Mouse (Mus musculus) spleen, adult 12 weeks (tissue): ENCODE measurements around the gene Oscp1.

Source experiments
- DNase-seq: peaks from one replicate; pipeline ENCODE4 v3.0.0; 2022; ENCODE audit warnings: low spot score

Gene Oscp1

DNA sequence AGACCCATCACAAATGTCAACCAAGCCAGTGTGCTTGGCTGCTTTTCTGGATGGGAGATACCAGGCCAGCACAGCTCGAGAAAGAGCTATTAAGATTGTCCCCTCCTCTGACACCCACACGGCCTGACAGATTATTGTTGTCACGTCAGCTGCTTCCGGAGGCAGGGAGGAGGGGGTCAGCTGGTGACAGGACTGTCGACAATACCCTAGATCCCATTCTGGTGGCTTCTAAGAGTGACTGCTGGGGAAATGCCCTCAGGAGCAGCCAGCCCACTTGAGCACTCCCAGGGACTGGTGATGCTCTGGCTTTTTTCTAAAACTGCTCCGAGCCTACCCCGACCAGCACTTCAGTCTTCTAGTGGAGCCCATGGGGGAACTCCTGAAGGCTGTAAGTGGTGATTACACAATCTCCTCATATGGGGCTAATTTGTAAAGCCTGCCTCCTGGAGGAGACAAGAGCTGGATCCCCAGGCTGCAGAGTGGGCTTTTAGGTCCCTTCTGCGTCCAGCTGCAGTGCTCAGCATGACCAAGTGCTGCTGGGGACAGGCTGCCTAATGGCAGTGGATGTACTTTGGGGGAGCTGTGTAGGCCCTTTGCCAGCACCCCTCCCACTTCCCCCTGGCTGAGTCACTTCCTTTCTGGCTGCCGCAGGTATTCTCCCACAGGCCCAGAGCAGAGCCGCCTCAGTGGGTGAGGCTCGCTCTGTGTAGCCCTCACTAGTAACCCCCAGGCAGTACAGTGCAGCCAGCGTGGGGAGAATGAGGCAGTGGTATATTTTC lies 52.2 kb downstream of the Oscp1 start:
- peak; percentile 55 for DNase-seq

DNA sequence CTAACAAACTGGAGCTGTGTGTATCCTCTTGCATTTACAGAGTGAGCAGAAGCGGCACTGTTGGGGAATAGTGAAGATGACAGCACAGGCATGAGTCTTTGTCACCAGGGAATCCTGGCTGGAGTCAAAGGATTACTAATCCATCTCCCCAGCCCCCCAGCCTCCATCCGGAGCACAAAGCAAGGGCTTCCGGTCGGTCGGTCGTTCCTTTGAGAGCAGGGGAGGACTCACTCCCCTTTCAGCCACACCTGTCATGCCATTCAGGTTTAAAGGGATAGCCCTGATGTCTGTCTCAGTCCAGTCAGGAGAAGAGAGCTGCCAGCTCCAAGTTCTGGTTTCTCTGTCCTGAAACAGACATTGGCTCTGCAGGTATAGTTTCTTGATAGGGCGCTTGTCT lies 52.8 kb downstream of the Oscp1 start:
- no peak for DNase-seq

DNA sequence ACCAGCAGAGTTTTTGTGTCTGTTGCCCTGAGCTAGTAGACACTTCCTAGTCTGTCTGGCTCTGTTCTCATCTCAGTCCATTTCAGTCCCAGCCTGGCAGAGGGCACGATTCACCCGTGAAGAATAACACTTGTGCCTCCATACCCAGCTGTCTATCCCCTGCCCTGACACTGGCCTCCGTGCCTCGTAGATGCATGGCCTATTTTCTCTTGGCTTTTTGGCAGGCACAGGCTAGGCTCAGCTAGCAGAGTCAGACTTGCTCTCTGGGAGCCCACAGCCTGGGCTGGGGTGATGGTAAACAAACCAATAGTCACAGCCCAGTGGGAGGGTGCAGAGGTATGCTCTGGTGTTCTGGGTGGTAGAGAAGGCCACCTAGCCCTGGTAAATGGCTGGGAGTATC lies 54.9 kb downstream of the Oscp1 start:
- no peak for DNase-seq

DNA sequence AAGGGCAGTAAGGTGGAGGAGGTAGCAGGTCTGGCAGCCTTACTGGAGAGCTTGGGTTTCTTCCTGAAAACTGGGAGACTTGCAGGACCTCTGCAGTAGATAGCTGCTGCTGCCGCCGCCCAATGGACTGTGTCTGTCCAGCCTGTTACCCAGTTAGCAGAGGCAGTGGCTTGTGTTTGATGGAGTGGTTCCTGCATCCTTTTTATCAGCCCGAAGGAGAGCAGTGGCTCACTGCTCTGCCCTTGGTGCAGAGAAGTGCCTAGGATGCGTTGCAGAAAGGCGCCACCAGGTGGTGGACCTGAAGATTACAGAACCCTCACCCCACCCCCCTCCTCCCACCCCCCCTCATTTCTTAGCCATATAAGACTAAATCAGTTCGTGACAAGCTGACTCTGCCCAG lies 55.6 kb downstream of the Oscp1 start:
- DNase-seq: peak; percentile 29

DNA sequence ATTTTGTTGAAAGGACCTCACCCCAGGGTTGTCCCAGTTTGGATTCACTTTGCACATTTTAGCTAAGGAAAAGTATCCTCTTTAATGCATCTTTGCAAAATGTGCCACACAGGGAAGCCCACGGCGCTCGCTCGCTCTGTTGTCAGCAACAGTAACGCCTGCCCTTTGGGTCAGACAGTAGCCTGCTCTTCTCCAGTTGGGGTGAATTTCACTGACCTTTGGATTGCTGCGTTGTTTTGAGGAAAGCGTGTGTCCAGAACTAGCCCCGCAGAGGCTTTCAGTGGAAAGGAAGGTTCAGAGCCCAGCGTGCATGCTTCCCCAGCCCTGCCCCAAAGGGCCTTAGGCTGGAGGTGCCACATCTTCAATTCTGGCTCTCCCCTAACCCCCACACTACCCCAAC lies 57.0 kb downstream of the Oscp1 start:
- no peak for DNase-seq

DNA sequence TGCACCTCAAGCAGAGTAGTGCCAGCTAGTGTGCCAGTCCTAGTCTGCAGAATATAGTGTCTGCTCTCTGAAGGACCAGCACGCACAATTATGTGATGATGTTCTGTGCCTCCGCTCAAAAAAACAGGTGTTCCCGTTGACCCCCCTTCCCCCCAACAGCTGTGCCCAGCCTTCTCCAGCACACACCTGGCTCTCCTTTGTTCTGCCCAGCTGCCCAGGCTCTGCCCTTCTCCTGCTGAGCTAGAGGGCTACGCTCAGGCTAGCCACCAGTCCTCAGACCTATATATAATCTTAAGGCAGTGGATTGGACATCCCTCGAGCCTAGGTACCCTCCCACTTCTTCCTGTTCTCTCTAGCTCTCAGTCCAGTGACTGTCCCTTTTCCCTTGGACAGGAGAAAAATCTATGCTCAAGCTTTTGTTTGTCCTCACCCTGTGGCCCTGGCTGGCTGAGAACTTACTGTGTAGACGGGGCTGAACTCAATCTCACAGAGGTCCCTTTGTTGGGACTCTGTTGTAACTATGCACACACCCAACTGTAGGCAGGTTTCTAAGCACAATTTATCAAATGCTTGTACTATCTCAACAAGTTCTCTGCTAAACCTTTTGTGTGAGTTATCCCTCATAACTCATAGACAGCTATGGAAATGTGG lies 57.6 kb downstream of the Oscp1 start:
- no peak for DNase-seq

DNA sequence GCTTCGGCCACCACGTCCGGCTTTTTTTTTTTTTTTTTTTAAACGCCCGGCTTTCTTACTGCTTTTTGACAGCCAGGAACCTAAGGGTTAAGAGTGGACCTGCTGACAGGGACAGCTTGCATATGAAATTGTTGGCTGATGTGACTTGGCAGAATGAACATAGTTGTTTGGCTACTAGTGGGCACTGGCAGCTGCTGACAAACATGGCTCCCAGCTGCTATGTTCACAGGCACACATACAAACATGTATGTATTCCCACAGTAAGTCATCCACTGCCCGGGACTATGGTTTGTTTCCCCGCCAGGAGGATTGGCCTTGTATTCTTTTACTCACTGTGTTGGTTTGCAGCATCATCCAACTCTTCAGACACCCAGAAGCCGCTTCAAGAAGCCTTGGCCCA lies 58.8 kb downstream of the Oscp1 start:
- no peak for DNase-seq

DNA sequence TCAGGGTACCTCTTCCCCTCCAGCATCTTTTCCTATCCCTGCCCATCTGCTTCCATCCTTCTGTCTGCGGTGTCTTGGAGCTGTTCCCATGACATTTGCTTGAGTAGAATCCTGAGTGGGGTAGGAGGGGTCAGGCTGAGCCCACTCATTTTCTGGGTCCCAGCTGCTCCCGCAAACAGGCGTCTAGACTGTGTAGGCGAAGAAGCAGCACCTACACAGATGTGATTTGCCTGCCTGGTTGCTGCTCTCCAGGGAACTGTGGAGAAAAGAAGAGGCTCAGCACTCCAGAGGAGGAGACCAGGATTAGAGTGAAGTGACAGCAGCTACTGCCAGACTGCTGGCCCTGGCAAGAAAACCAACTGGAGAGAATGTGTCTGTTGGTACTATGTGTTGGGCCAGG lies 60.3 kb downstream of the Oscp1 start:
- DNase-seq: no peak

DNA sequence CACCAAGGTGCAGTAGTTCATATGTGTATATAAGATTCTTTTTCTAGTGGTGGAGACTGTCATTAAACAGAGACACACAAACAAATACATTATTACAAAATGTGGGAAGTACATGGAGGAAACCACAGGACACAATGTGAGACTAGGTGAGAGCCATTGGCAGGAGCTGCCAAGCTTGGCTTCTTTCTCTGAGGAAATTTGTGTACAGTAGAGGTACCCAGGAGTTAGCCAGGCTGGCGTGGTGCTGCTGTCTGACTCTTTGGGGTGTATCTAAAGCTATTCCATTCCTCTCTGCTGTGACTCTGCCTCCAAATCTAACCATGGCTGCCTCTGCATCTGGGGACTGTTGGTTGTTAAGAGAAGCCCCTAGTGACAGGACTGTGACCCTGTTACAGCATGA lies 60.7 kb downstream of the Oscp1 start:
- no peak for DNase-seq

DNA sequence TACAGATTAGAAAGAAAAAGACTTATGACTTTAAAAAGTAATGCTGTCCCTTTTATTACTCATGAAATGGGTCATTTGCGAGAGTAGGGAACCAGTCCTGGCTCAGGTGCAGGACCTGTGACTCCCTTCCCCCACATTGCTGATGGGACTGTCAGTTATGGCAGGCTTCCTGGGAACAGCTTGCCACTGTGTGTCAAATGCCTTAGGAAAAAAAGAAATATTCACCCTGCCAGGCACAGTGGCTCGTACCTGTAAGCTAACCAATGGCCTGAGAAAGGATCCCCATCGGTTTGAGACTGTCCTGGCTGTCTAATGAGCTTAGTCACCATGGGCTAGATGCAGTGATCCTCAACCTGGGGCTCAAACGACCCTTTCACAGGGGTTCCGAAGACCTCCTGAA lies 61.7 kb downstream of the Oscp1 start:
- no peak for DNase-seq

DNA sequence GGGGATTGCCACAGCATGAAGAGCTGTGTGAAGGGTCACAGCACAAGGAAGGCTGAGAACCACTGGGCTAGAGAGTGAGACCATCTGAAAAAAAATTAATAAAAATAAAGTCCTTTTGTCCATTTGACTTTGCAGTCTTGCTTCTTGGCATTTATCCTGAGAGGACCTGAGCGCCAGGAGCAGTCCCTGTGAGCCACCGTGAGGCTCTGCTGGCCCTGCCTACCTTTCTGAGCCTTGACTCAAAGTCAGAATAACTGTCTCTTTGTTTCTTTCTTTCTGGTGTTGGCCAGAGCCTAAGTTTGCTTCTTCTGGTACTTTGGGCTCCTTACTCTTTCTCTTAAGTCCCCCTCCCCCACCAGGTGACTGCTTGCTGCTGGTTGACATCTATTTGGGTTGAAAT lies 62.1 kb downstream of the Oscp1 start:
- no peak for DNase-seq

DNA sequence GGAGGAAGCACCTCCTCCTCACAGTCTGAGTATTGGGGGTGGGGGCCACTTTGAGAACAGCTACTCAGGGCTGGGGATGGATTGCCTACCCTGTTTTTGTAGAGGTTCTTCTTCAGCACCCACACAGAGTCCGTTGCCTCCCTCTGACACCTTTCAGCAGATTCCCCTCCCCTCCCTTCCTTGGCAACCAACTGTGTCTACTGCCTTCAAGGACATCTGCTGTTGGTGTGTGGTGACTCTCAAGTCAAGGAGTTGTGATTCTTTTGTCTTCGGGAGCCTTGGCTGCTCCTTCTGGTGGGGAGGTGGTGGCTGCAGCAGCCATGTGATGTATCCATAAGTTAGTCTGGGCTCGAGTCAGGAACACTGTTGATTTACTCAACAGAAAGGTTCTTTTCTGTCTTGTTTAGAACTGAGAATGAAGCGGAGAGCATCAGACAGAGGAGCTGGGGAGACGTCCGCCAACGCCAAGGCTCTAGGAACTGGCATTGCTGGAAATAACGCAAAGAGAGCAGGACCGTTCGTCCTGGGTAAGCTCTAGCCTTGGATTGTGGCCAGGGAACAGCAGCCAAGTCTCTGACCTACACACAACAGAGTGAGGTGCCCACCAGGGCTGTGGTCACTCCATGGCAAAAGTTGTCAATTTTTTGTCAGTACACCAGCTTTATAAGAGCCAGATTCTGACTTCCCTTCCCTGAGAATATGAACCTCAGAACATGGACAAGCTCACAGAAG lies 65.1 kb downstream of the Oscp1 start:
- DNase-seq: no peak

DNA sequence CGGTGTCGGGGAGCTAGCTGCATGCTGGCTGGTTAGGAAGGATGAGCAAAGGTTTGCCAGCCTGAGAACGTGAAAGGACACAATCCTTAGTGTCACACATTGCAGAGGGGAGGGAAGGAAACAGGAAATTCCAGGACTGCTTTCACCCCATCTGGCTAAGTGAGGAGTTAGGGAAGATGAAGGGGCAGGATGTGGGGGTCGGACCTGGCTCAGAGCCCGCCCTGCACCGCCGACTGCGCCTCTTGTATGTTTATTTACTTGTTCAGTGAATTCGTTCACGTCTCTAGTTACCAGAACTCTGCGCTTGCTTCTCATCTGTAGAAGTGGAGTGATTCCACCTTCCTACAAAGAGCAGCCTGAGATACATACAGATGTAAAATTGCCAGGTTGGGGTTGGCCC lies 72.1 kb downstream of the Oscp1 start:
- no peak for DNase-seq

DNA sequence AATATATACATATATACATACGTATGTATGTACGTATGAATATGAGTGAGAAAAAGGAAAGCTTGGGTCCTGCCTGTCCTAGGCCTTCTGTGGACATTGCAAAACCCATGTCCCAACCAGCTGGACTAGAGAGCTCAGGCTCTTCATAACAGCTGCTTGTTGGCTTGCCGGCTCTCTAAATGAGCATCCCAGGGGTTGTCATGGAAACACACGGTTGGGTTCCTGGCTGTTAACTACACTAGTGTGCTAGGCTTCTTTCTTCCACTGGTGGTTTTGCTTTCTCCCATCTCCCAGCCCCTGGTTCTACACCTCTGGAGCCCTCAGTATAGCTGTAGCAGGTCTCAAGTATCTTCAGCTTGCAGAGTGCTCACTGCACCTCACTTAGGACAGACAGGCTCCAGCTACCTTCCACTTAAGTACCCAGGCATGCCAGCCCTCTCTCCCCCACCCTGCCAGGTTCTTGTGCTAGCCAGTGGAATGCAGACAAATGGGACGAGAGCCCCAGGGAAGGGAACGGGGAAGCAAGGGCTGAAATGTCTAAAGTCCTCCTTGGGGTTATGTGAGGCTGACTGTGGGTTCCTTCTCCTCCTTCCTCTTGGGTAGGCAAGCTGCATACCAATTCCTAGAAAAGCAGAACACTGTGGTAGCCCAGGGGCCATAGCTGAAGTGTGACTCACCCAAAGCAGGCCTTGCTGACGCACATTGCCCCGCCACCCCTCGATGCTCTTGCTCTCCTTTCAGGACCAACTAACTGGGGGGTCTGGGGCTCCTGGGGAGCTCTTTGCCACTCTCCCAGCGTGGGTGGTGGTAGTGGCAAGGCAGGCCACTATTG lies 73.1 kb downstream of the Oscp1 start:
- no peak for DNase-seq

DNA sequence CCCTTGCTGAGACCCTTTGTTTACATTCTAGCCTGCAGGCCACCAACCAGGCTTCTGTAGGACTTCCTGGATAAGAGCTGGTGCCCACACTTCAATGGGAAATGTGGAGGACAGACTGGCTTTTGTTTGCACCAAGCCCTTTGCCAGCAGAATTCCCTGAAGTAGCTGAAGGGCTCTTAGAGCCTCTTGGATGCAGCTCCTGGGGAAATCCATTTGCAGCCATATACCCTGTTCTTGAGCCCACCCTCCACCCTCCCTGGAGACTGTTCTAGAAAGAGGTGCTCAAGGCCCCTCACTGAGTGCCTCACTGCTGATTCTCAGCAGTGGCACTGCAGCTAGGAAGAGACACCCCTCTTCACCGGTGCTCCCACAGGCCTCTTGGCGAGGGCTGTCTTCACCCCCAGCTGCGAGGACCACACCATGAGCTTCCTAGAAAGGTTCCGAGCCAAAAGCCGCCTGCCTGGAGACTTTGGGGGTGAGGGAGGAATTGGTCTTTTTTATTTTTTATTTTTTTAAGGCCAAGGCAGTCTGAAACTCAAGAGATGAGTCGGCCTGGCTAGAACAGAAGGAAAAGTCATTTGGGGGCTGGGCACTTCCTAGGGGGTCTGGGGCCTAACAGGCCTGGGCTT lies 74.4 kb downstream of the Oscp1 start:
- no peak for DNase-seq

DNA sequence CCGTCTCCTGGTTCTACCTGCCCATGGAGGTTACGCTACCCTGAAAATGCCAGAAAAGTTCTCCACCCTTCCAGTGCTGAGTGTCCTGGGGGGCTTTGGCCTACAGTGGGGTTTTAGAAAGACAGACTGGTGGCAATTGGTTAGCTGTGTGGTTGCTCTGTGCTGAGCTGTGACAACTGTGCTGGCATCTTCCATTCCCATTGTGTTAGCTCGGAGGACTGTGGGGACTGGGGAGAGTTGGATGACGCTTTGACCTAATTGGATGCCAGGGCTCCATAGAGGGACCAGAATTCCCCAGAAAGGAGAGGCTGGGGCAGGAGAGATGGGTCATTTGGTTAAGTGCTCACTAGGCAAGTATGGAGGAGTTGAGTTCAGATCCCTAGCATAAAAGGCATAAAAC lies 75.9 kb downstream of the Oscp1 start:
- no peak for DNase-seq

DNA sequence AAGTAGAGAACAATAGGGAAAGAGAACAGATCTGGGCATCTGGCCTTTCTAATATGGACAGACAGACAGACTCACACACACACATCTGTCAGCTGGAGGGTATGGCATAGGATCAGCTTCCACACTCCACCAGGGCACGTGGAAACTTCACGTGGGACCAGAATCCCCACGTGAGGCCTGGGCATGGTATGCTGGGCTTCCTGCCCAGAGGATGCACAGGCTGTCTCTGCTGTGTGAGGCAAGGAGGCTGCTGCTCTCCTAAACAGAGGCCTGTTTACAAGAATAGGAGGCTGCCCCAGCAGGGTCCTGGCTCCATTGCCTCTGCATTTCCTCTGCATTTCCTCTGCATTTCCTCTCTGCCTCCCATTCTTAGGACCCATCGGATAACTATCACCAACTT lies 76.3 kb downstream of the Oscp1 start:
- no peak for DNase-seq

DNA sequence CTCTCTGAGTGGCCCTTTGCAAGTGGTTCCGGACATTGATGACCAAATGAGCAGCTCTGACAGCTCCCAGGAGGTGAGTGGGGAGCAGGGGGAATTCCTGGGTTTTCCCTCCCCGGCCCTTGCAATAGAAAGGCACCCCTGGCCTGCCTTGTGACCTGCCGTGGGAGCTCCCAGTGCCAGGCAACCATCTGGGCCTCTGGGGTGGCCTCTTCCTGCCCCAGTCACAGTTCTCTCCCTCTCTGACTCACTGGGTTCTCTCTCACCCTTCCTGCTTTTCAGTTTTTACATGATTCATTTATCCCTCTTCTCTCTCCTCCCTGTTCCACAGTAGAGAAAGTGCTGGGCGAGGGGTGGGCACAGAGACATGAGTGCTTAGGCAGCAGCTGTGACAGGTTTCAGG lies 79.4 kb downstream of the Oscp1 start:
- DNase-seq: no peak

DNA sequence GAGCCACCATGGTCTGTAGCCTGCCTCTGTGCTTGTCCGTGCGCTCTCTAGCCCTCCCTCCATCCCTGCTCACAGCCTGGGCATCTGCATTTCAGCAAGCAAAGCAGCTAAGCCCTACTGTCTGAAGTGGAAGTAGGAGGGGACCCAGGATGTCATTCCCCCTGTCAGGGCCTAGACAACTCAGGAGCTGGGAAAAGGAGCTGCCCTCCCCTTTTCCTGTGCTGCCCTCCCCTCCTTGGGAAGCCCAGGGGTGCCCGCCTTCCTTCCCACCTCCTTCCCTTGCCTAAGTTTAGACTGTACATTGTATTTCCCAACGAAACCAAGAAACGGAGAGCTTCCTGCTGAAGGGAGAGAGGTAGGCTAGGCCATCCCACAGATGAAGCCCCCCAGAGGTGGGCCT lies 82.7 kb downstream of the Oscp1 start:
- DNase-seq: no peak
